Mouse (Mus musculus): ENCODE measurements around the gene Tpi1.

DNA sequence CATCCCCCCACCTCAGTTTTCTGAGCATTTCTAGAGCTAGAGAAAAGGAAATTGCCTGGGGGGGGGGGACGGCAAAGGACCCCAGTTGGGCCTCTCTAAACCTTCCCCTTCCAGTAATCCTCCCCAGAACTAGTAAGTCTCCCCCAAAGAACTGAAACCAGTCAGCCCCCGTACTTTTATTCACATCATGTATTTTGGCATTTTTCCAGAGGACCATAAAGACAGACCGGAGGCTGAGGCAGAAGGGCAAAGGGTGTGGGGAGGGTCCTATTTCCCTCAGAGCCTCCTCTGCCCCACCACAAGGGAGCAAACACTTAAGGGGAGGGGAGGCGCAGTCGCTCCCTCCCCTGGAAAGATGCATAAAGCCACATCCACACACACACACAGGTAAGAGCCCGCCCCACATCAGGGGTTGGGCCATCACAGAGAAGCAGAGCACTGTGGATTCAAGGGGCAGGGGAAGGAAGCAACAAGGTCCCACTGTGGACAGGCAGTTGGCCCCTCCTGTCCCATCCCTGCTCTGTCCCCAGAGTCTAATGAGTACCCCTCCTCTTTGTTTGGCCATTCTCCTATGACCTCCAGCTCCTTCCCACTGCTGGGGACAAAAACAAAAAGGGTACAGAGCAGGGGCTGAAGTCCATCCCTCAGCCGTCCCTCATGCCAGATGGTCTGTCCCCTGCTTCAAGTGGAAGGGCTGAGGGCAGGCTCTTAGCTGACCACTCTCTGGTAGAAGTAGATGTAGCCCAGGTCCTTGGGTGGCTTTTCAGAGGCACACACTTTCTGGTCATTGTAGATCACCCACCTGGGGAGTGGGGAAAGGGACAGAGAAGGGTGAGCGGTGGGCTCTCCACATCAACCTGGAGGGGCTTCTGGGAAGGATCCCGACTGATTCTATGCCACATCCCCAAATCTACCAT lies 1.0 kb upstream of the Tpi1 start:
- TF ChIP-seq MAX (IDR thresholded peaks at IDR 0.05; ENCODE audit: low read depth) (no peak), E2F4 (IDR thresholded peaks at IDR 0.05; ENCODE audit: insufficient read depth) (no peak), USF1 (IDR thresholded peaks at IDR 0.05; ENCODE audit: low read depth) (no peak), POLR2A (IDR thresholded peaks at IDR 0.05; ENCODE audit: insufficient read length, low read depth) (no peak), POLR2AphosphoS2 (IDR thresholded peaks at IDR 0.05; ENCODE audit: insufficient read length, low read depth) (no peak), MYOG (IDR thresholded peaks at IDR 0.05; ENCODE audit: control insufficient read depth in 1 of 3, insufficient read depth in 1 of 3, insufficient read length in 2 of 3, low read depth in 2 of 3) (no peak), MYOD1 (IDR thresholded peaks at IDR 0.05; ENCODE audit: control insufficient read depth in 1 of 3, insufficient read length in 2 of 3, low read depth in 2 of 3) (no peak), CEBPB (IDR thresholded peaks at IDR 0.05; ENCODE audit: insufficient read depth, poor library complexity, severe bottlenecking) (no peak), REST (IDR thresholded peaks at IDR 0.05; ENCODE audit: insufficient read depth, insufficient read length) (no peak), TCF12 (IDR thresholded peaks at IDR 0.05; ENCODE audit: insufficient read depth, poor library complexity, severe bottlenecking) (no peak)
